Mouse (Mus musculus) kidney, postnatal 14 days (tissue): ENCODE measurements around the gene Chit1.

Experiments
- DNase-seq: peaks from one replicate; pipeline ENCODE4 v3.0.0; 2022; ENCODE audit warnings: mixed read lengths

The Chit1 gene

DNA sequence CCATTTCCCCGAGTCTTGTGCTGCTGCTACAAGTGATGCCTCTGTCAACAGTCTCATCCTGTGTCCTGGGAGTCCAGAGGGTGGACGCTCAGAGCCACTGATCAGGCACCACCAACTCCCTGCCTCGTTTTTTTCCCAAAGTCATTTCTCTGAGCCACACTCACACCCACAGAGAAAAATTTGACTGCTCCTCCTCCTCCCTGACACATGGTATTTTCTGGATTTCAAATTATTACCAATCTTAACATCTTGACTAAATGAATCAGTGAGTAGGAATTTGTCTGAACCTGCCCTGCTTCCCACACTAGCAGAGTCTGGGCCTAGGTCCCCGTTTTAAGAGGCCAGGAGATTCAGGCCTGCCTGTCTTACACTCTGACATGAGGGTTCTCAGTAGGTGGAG is 81.0 kb downstream of the Chit1 start:
- DNase-seq = no peak

DNA sequence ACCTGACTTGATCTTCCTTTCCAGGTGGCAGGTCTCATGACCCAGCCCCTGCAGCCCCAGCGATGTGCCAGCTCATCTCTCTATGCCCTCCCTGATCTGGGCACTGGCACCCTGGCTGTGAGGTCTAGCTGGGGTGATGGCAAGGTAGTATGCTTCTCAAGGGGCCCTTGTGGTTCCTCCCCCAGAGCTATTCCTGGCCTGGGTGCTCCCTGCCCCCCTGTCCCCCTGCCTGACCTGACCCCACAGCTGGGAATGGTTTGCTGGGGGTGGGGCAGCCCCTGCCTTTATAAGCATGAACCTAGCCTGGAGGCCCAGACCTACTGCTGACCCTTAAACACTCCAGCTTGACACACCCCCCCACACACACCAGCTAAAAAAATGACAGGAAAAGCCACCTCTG is 82.1 kb downstream of the Chit1 start, which contains the start of gene Mybph:
Mybph (plus strand) TSS at position 323 of the 400 bp plus-strand sequence.
- DNase-seq = no peak

DNA sequence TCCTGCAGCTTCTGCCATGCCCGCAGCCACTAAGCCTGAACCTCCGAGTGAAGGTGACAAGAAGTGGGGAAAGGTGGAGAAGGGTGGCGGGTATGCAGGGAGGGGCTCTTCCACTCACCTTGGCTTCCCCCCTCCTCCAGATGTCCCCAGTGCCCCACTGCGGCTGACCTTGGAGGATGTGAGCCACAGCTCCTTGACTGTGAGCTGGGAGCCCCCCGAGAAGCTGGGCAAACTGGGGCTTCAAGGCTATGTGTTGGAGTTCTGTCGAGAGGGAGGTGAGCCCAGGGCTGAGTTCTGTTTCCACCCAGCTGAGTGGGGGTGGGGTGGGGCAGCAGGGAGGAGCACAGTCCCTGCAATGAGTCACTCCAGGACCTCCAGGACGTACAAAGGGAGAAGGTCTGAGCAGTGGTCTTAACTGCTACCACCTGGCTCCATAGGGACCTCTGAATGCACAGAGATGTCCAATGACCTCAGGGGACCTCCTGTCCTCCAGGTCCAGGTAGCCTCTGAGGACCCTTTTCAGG is 82.7 kb downstream of the Chit1 start:
- no peak for DNase-seq

DNA sequence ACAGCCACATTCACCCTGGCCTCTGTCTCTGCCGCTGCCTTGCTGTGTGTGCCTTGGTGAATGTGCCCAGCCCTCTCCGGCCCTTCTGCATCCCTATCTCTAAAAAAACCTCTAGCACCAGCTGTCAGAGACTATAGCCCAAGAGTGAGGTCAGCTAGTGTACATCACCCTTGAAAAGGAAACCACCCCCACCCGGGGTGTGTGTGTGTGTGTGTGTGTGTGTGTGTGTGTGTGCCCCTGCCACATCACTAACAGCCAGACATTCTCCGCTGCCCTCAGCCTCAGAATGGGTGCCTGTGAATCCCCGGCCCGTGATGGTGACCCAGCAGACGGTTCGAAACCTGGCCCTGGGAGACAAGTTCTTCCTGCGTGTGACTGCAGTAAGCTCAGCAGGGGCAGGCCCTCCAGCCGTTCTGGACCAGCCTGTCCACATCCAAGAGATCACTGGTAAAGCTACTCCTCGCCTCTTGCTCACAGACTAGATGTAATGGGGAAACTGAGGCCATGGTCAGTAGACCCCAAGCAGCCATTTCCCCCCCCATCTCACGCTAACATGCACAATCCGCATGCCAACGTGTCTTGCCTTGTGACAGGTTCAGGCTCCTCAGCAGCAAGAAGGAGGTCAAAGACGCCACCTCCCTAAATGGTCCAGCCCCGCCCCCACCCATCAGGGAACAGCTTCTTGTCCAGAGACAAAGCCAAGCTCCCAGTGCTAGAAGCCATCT is 83.4 kb downstream of the Chit1 start:
- no peak for DNase-seq

DNA sequence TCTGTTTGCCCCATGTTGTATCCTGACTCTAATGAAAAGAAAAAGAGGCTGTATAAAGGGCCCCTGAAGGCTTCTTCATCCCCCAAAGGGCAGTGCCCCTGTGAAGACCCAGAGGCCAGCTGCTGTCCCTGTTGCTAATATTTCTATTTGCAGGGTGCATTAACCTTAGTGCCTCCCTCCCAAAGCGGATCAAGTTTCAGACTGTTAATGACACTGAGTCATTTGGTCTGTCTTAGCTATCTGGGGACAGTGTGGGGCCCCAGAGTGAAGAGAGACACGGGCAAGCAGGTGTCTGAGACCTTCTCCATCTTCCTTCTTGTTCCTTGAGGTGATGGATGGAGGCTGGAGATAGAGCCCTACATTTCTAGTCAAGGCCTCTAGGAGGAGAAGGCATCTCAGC is 84.1 kb downstream of the Chit1 start:
- DNase-seq = no peak

DNA sequence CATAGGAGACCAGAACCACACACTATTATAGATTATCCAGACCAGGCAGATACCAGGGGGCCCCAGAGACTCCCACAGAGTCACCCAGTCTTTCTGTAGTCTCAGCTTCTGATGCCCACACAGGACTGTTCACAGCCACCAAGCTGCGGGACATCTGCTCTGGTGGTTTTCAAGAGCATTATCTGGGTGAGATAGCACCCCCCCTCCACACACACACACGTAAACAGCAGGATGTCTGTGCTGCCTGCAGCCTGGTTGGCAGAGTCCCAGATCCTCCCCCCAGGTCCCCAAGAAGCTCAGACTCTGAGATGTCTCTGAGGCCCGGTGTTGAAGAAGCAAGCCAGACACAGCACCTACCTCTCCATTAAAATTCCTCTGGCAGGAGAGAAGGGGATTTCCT is 84.5 kb downstream of the Chit1 start:
- DNase-seq = no peak

DNA sequence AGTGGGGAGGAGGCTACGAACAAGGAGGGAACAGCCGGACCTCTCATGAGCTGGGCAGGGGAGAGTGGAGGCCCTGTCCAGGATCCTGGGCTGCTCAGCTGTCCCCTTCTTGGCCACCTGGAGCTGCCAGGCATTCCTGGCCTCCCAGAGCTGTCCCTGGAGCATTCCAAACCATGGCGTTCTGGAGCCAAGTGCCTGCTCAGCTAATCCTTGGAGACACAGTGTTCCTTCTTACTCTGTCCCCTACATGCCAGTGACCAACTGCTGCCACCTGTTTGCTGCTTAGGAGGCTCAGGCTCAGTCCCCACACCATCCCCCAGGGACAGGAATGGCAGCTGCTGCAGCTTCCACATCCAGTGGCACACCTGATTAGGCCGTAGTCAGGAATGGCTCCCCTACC is 84.9 kb downstream of the Chit1 start:
- DNase-seq = peak; percentile 17

DNA sequence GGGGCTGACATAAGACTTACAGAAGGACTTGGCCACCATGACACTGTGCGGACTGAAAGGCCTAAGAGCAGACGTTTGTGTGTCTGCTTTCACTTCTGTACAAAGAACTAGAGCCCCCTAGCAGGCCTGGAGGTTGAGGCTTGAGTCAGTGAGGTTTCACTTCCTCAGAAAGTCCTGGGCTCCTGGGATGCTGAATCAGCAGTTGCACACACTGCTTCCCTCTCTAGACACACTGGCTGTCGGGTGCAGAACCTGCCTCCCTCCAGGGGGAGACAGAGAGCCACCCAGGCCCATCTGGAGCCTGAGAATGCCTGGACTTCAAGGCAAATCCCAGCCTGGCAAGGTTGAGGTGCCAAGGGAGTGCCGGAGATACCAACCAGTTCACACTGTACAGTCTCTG is 85.3 kb downstream of the Chit1 start:
- DNase-seq = peak; percentile 70

DNA sequence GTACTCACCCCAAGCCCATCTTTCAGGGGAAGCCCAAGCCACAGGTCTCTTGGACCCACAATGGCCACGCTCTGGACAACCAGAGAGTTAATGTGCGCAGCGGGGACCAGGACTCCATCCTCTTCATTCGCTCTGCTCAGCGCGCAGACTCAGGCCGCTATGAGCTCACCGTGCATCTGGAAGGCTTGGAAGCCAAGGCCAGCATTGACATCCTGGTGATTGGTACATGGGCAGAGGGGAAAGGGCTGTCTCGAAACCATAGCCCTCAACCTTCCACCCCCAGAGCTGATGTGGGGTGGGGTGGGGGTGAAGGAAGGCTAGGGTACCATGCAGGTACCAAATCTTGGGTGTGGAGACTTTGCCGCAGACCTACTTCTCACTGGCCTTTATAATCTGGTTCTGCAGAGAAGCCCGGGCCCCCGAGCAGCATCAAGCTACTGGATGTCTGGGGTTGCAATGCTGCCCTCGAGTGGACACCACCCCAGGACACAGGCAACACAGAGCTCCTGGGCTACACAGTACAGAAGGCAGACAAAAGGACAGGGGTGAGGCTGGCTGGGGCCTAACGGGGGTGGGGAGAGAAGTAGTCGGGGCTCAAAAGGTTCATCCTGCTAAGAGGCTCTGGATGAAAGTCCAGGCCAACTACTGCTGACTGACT is 86.4 kb downstream of the Chit1 start:
- no peak for DNase-seq

DNA sequence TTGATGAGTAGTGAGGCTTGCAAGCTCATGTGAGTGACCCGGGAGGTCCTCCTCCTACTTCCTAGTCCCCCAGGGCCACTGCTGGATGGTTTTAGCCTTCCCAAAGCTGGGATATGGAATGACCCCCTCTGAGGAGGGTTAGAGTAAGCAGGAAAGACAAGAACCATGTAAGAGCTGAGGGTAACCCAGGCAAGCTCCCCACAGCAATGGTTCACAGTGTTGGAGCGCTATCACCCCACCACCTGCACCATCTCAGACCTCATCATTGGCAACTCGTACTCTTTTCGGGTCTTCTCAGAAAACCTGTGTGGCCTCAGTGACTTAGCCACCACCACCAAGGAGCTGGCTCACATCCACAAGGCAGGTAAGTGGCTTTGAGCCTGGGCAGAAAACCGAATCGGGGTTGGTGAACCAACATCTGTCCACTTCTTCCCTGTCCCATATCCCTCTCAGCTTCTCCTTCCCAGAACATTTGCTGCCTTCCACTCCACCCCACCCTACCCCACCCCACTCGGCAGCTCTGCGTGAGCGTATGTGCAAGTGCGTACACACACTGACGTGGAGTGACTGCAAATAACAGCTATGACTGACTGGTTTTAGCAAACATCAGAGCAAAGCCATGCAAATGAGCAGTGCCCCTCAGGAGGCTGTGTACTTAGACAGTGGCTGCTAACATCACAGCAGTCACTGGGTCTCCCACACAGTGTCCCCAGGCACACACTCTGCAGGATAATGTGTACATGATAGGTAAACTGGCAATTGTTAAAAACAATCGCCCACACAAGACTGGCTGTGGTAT is 87.4 kb downstream of the Chit1 start:
- DNase-seq = no peak

DNA sequence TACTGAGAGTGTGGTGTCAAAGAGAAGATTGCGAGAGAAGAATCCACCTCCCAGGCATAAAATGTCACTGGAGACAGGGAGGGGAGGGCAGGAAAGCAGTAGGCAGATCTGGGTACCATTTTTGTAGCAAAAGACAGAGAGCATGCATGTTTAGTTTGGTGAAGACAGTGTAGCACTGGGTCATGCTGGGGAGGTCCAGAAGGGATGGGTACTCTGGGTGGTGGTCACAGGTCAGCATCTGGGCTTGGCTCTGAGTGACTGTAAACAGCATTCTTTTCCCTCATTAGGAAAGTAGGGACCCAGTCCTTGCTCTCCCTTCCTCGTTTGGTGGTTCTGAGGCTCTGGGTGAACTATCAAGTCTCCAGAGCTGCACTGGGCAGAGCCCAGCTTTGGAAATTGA is 89.4 kb downstream of the Chit1 start:
- DNase-seq = no peak
